Mouse (Mus musculus) gastrocnemius, adult 2 months (tissue): Measurements from ENCODE around the gene Gm4450. TPM values are rescaled to one million over a fixed set of nuclear protein-coding genes. Genes with fewer than 3 reads are reported as not detected.
"Not testable (repeated sequence)": the region's sequence is repeated elsewhere in the genome, so short reads cannot be mapped to it uniquely, and the experiment has no call there.

ENCODE experiments used
- DNase-seq: peaks from one replicate; pipeline ENCODE4 v3.0.0; 2022
- H3K27ac ChIP-seq: fragments of 200-600 bp; 2 replicates; pipeline ENCODE4 v1.8.1; 2022; ENCODE audit warnings: mild to moderate bottlenecking
- H3K4me3 ChIP-seq: fragments of 200-600 bp; 2 replicates; pipeline ENCODE4 v1.8.1; 2022; ENCODE audit warnings: mild to moderate bottlenecking, moderate library complexity
- CTCF ChIP-seq: fragments of 200-600 bp; IDR thresholded peaks from 2 replicates; pipeline ENCODE4 v1.8.1; 2022; ENCODE audit warnings: antibody characterized with exemption, mild to moderate bottlenecking, moderate library complexity
- intact Hi-C: fragments of 180-260 bp; cut with DNase I; formaldehyde crosslinking; loops from one replicate; pipeline ENCODE4 v1.15.1; 2025
- total RNA-seq, 2 experiments: library from RNA; stranded (reverse); gene quantifications; 2 replicates each; pipeline ENCODE4 v1.2.3; 2021

Gene Gm4450
- total RNA-seq, 2 experiments from 2014 or later, result not detected

- TF ChIP-seq CTCF, result no peak
- Histone ChIP-seq H3K27ac (peak overlapping the region; percentile 25; the same call in 1 of the 2 replicates), H3K4me3 (no peak overlapping the region)
- DNase-seq, result peak; percentile 42
- intact Hi-C loops, result no loop called here
Measured at GRCm38 (mm10) chr3:98414296-98414695, 42.6 kb downstream of the Gm4450 start.

DNA sequence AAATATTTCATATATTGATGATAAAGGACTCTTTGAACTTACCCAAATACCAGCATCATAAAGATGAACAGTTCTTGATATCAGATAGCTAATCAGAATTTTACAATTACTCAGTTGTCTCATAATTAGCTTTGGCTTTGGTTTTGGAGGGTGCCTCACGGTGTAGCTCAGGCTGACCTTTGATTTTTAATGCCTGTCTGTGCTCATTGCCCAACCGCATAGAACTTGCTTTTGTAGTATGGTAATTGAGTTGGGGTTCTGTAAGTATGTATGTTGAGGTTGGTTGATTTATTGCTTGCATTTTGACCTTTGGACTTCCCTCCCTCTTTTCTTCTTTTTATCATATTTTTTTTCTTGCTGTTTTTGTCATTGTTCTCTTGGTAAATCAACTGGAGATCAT, 43.2 kb downstream of the Gm4450 start:
- intact Hi-C loops, result loop anchor here (2.0 kb wide), 1 partner anchor 19 kb away; no protein-coding TSS in a partner anchor
- Histone ChIP-seq H3K27ac (no peak overlapping the region), H3K4me3 (no peak overlapping the region)
- no peak for DNase-seq
- no peak for TF ChIP-seq CTCF

DNA sequence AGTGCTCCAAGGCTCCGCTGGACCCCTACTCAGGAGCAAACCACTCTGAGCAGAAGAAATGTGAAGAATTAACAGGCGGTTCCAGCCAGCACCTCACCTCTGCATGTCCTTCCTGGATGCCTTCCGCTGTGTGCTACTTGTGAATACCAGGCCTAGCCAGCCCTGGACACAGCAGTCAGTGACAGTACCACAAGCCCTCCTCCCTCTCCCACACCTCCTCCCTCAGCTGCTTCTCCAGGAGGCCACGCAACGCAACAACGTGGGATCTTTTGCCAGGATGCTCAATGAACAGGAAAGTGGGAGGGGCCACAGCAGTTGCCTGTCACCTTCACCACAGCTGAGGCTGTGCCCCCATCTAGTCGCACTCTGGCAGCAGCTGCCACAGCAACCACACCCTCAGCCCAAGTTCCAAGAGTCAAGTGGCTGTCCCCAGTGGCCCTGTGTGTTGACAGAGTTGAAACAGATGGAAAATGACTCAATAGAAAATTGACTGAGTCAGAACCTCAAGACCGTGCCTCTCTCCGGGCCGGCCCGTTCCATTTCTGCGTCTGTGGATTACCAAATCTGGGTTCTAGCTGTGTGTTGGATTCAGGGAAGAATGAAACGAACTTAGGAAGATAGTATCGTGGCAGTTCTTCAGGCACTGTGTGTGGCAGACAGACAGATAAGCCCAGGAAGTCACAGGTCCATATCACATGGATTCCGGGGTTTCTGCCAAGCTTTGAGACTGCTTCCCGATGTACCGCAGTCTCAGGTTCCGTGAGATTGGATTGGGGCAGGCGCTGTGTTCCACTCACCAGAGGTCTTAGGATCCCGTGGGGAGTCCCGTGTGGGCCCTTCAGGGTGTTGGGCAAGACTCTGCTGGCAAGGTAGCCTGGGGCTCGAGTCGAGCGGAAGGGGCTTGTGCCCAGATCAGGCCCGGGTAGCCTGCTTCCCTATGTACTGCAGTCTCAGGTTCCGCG, 46.0 kb downstream of the Gm4450 start:
- H3K4me3 ChIP-seq, DNase-seq, H3K27ac ChIP-seq, intact Hi-C loops: not testable (repeated sequence)

GRCm38 (mm10) chr3:98407261-98407780, 49.6 kb downstream of the Gm4450 start:
- H3K4me3 ChIP-seq, intact Hi-C loops, DNase-seq: not testable (repeated sequence)
- H3K27ac ChIP-seq, result peak overlapping the region; percentile 57; the same call in 1 of the 2 replicates

DNA sequence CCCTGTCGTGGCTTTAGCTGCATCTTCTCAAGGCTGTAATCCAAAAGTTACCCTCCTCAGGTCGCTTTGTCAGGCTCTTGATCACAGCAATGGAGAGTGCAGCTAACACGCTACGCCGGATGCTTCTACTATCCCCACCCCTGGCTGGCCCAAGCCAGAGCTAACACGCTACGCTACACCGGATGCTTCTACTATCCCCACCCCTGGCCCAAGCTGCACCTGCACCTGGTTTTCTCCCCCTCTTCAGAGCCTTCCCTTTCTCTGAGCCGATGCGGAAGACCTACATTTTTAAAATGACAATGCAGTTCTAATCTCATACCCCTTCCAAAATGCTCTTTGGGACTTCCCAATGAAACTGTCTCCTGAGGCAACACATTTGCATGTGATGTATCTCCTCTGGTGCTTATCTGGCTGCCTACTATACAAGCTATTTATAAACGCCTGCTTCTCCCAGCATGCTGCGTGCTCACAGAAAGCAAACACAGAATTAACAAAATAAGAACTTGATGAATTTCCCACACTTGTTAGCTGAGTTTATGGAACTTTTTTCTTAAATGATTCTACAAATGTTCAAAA, 50.3 kb downstream of the Gm4450 start:
- H3K4me3 ChIP-seq, DNase-seq, intact Hi-C loops: not testable (repeated sequence)
- peak overlapping the region; percentile 57; the same call in 1 of the 2 replicates for H3K27ac ChIP-seq

DNA sequence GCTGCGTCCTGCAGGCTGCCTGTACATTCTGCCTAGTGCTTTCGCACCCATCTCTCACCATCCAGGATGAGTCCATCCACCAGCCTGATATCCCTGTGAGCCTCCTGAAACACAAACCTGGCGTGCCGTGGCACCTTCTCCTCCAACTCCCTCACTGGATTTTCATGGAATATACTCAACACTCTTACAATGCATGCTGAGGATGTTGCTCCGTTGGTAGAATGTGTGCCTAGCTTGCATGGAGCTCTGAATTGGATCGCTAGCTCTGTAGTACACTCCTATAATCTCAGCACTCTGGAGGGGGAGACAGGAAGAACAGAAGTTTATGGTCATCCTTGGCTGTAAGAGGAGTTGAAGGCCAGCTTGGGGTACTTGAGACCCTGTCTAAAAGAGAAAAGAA, 51.0 kb downstream of the Gm4450 start:
- H3K27ac ChIP-seq, H3K4me3 ChIP-seq, intact Hi-C loops, DNase-seq: not testable (repeated sequence)

DNA sequence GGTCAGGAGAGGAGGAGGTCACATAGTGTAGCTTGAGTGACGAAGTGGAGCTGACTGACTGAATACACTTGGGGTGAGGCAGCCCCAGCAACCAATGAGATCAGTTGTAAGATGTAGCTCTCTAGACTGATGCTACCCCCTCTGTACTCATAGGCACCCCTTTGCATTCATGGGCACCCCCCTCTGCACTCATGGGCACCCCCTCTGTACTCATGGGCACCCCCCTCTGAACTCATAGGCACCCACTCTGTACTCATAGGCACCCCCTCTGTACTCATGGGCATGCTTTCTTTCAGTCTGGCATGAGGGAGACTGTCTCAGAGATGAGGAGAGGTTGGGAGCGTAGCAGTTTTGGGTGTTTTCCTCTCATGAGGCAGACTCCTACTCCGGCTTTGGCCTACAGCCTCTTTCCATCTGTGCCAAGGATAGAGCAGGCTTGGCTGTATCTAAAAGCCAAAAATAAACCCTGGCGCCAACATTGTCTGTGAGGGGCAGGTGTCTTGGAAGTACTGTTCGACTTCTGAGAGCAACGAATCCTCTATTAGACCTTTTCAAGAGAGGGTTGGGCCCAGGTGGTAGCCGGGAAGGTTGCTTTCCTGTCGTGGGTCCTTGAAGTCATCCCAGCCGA, 52.5 kb downstream of the Gm4450 start:
- intact Hi-C loops, result not testable (repeated sequence)

More for the DNA sequence above, 52.5 kb downstream of the Gm4450 start:
- H3K27ac ChIP-seq, H3K4me3 ChIP-seq: not testable (repeated sequence)
- DNase-seq, result peak; percentile 33

Other genes with a start within 250 kb of the Gm4450 start
- gene Reg4, start 235.0 kb downstream of the Gm4450 start, total RNA-seq, result not detected
- gene Hmgcs2, start 176.7 kb downstream of the Gm4450 start, total RNA-seq, result under 1 TPM; 0.56 to 0.71 TPM
- gene Phgdh, start 117.1 kb downstream of the Gm4450 start, total RNA-seq, result 1 to 10 TPM; 1.1 to 1.9 TPM
- 1 to 10 TPM; 1.1 to 1.6 TPM for gene Zfp697, start 74.7 kb downstream of the Gm4450 start, total RNA-seq
- gene Hsd3b4, start 53.4 kb upstream of the Gm4450 start, total RNA-seq, result not detected
- not detected for gene Gm10681, start 131.7 kb upstream of the Gm4450 start, total RNA-seq
- gene Hsd3b5, start 173.1 kb upstream of the Gm4450 start, total RNA-seq, result not detected